12 mouse cellular contexts compared by ENCODE assay signal in genomic region chr9:107298876-107299275, GRCm38 (mm10). TPM values are rescaled to one million over a fixed set of nuclear protein-coding genes. Genes with fewer than 3 reads are reported as not detected.
A peak's percentile ranks its signal among the peaks of the same experiment; 100 is the strongest.
DNase-seq lines count a peak whose midpoint lies in the region; ATAC-seq and TF ChIP-seq lines count a peak whose summit lies in the region.
"Had no signal": no experiment of that assay in that cellular context is flagged by ENCODE, and none has a peak within 500 bp of the region (broad histone marks: within the 10 kb centered on the region; RNA-seq: fewer than 3 reads in every experiment).

No protein-coding gene starts in this region.

- peaks cover 7% of the 10 kb centered on the region for H3K36me3 ChIP-seq in kidney, adult 2 months (ENCODE audit: control insufficient read depth, insufficient read depth, low read length)
- H3K36me3 ChIP-seq in liver, embryonic 11.5 days (ENCODE audit: control insufficient read depth, insufficient read depth, low read length) = peaks cover 5% of the 10 kb centered on the region
- H3K36me3 ChIP-seq in forebrain, embryonic 16.5 days (ENCODE audit: control insufficient read depth, insufficient read depth) = peaks cover 5% of the 10 kb centered on the region; the same call in 1 of the 2 replicates

- H3K4me3 ChIP-seq in kidney, adult 2 months (ENCODE audit: insufficient read depth, low read depth, low read length) = peak overlapping the region; percentile 77
- 0 out of 2 replicates have a peak overlapping the region, but pooled peaks have one; percentile 16 for H3K4me3 ChIP-seq in liver, embryonic 11.5 days (ENCODE audit: low read depth, low read length)
- no peak overlapping the region for H3K4me3 ChIP-seq in forebrain, embryonic 16.5 days (replicated peaks; ENCODE audit: low read length)
- H3K4me3 ChIP-seq: forebrain, embryonic 10.5 days had no signal

- H3K4me1 ChIP-seq in kidney, adult 2 months (ENCODE audit: control insufficient read depth, insufficient read depth, low read length) = peaks cover 30% of the 10 kb centered on the region
- peaks cover 48% of the 10 kb centered on the region for H3K4me1 ChIP-seq in liver, embryonic 11.5 days (replicated peaks; ENCODE audit: control insufficient read depth, insufficient read depth, low read length)
- H3K4me1 ChIP-seq in forebrain, embryonic 16.5 days (replicated peaks; ENCODE audit: control insufficient read depth, insufficient read depth, low read length) = peaks cover 16% of the 10 kb centered on the region

- no peak for TF ChIP-seq POLR2A in kidney, adult 2 months (IDR thresholded peaks at IDR 0.05; ENCODE audit: low read depth, low read length)

- 48% methylated on average over 6 of the region's 6 CpGs for WGBS in kidney, adult 2 months
- WGBS in liver, embryonic 11.5 days = 87% methylated on average over 6 of the region's 6 CpGs
- 94% methylated on average over 6 of the region's 6 CpGs for WGBS in forebrain, embryonic 16.5 days

- H3K4me2 ChIP-seq in liver, embryonic 11.5 days = peak overlapping the region; percentile 97
- H3K4me2 ChIP-seq in forebrain, embryonic 16.5 days (ENCODE audit: low read length) = no peak overlapping the region

- no peak overlapping the region for H3K9ac ChIP-seq in liver, embryonic 11.5 days (ENCODE audit: low read depth, low read length)
- no peak overlapping the region for H3K9ac ChIP-seq in forebrain, embryonic 16.5 days (replicated peaks; ENCODE audit: low read depth, low read length)

- no peak for DNase-seq in kidney, adult 2 months
- DNase-seq in kidney, postnatal 14 days = no peak
- peak; percentile 26 for DNase-seq in CD4-positive helper T cell, adult 2 months (ENCODE audit: low read depth, low spot score)
- peak; percentile 28 for DNase-seq in ES-CJ7 (ENCODE audit: low read depth, low spot score)
- DNase-seq in liver, embryonic 11.5 days (ENCODE audit: low spot score) = no peak
- no peak for DNase-seq in cerebellum, adult 9-10 months
- DNase-seq: cerebellum, postnatal 25 days; midbrain, embryonic 14.5 days; right cerebral cortex, postnatal 4 days; thymus, postnatal 36 days had no signal

- peak overlapping the region; percentile 94 for H3K27ac ChIP-seq in kidney, adult 2 months (ENCODE audit: insufficient read depth, low read depth, low read length)
- H3K27ac ChIP-seq in liver, embryonic 11.5 days (ENCODE audit: low read depth, low read length) = no peak overlapping the region
- H3K27ac ChIP-seq in forebrain, embryonic 16.5 days (ENCODE audit: low read length) = no peak overlapping the region
- H3K27ac ChIP-seq: forebrain, embryonic 10.5 days had no signal

- no peaks in the 10 kb centered on the region for H3K27me3 ChIP-seq in kidney, adult 2 months (replicated peaks; ENCODE audit: control insufficient read depth, insufficient read depth, low read length)
- H3K27me3 ChIP-seq in liver, embryonic 11.5 days (replicated peaks; ENCODE audit: control insufficient read depth, insufficient read depth, low read length) = no peaks in the 10 kb centered on the region
- H3K27me3 ChIP-seq in forebrain, embryonic 16.5 days (replicated peaks; ENCODE audit: control insufficient read depth, insufficient read depth, low read length) = no peaks in the 10 kb centered on the region

- TF ChIP-seq CTCF in kidney, adult 2 months (conservative IDR thresholded peaks at IDR 0.05; ENCODE audit: insufficient read depth, insufficient read length, low read depth, low read length) = no peak

- H3K9me3 ChIP-seq in liver, embryonic 11.5 days (ENCODE audit: control insufficient read depth, low read length) = no peaks in the 10 kb centered on the region
- H3K9me3 ChIP-seq in forebrain, embryonic 16.5 days (ENCODE audit: control insufficient read depth, low read length) = no peaks in the 10 kb centered on the region
- H3K9me3 ChIP-seq: forebrain, embryonic 10.5 days had no signal

- ATAC-seq in liver, embryonic 11.5 days (replicated peaks; ENCODE audit: low FRiP score) = no peak
- ATAC-seq in forebrain, embryonic 16.5 days = no peak

RNA-seq across cellular contexts. Expression of gene Cish, which starts 3.0 kb away (rescaled TPM):
- 49.7 and 69.1 TPM in 2 replicates for polyA plus RNA-seq in kidney, adult 2 months (2012; rRNA removed)
- polyA plus RNA-seq in liver, embryonic 11.5 days (2014; fragmentation: Nextera tagmentation; extraction: Ambion mirVana) = 6.1 and 9.9 TPM in 2 replicates
- 9.2 and 11.1 TPM in 2 replicates for polyA plus RNA-seq in forebrain, embryonic 16.5 days (2015; fragmentation: Nextera tagmentation; extraction: Ambion mirVana)

RNA-seq across cellular contexts. Expression of gene Mapkapk3, which starts 9.2 kb away (rescaled TPM):
- 24.3 and 25.7 TPM in 2 replicates for polyA plus RNA-seq in kidney, adult 2 months (2012; rRNA removed)
- polyA plus RNA-seq in liver, embryonic 11.5 days (2014; fragmentation: Nextera tagmentation; extraction: Ambion mirVana) = 17.1 and 19.2 TPM in 2 replicates
- 1.4 and 1.7 TPM in 2 replicates for polyA plus RNA-seq in forebrain, embryonic 16.5 days (2015; fragmentation: Nextera tagmentation; extraction: Ambion mirVana)

RNA-seq across cellular contexts. Expression of gene Hemk1, which starts 39.3 kb away (rescaled TPM):
- 35.0 and 42.1 TPM in 2 replicates for polyA plus RNA-seq in kidney, adult 2 months (2012; rRNA removed)
- polyA plus RNA-seq in liver, embryonic 11.5 days (2014; fragmentation: Nextera tagmentation; extraction: Ambion mirVana) = 8.2 and 8.7 TPM in 2 replicates
- polyA plus RNA-seq in forebrain, embryonic 16.5 days (2015; fragmentation: Nextera tagmentation; extraction: Ambion mirVana) = 15.6 and 18.8 TPM in 2 replicates

RNA-seq across cellular contexts. Expression of gene 6430571L13Rik, which starts 41.5 kb away (rescaled TPM):
- 6.1 and 7.4 TPM in 2 replicates for polyA plus RNA-seq in kidney, adult 2 months (2012; rRNA removed)
- polyA plus RNA-seq in liver, embryonic 11.5 days (2014; fragmentation: Nextera tagmentation; extraction: Ambion mirVana) = 0.05 and 0.10 TPM in 2 replicates
- polyA plus RNA-seq in forebrain, embryonic 16.5 days (2015; fragmentation: Nextera tagmentation; extraction: Ambion mirVana) = 3.3 and 5.4 TPM in 2 replicates

Comparison
In these comparisons a context has a peak if more than half of its experiments do, and no peak if none do; other contexts are left out.
1. DNase-seq: peak in CD4-positive helper T cell, adult 2 months (single experiment) and ES-CJ7 (single experiment); none in kidney, adult 2 months (single experiment), kidney, postnatal 14 days (single experiment), liver, embryonic 11.5 days (single experiment) and cerebellum, adult 9-10 months (single experiment).